Mouse (Mus musculus) retina, adult 2 months (tissue): ENCODE measurements around the gene Slc35d3.

Source experiments
- DNase-seq: peaks from one replicate; pipeline ENCODE4 v3.0.0-alpha.2; 2012; ENCODE audit warnings: low read depth, low spot score

Gene Slc35d3

GRCm38 (mm10) chr10:19850998-19851691 lies at the start of gene Slc35d3:
Slc35d3 (minus strand) TSS chr10:19851459.
- no peak for DNase-seq

GRCm38 (mm10) chr10:19900191-19900590 lies 48.9 kb upstream of the Slc35d3 start:
- DNase-seq = no peak

- no peak for DNase-seq
Measured at GRCm38 (mm10) chr10:19893976-19894375, 42.7 kb upstream of the Slc35d3 start.

- no peak for DNase-seq
Measured at GRCm38 (mm10) chr10:19893146-19893545, 41.9 kb upstream of the Slc35d3 start.

GRCm38 (mm10) chr10:19891686-19892085 lies 40.4 kb upstream of the Slc35d3 start:
- no peak for DNase-seq

- DNase-seq = no peak
Measured at GRCm38 (mm10) chr10:19889908-19890307, 38.6 kb upstream of the Slc35d3 start.

- no peak for DNase-seq
Measured at GRCm38 (mm10) chr10:19886249-19886648, 35.0 kb upstream of the Slc35d3 start.

GRCm38 (mm10) chr10:19884409-19884808 lies 33.1 kb upstream of the Slc35d3 start:
- no peak for DNase-seq

- no peak for DNase-seq
Measured at GRCm38 (mm10) chr10:19880437-19880836, 29.2 kb upstream of the Slc35d3 start.

- no peak for DNase-seq
Measured at GRCm38 (mm10) chr10:19879161-19879560, 27.9 kb upstream of the Slc35d3 start.

GRCm38 (mm10) chr10:19877679-19878078 lies 26.4 kb upstream of the Slc35d3 start:
- DNase-seq = no peak

GRCm38 (mm10) chr10:19877257-19877656 lies 26.0 kb upstream of the Slc35d3 start:
- no peak for DNase-seq

GRCm38 (mm10) chr10:19876669-19877068 lies 25.4 kb upstream of the Slc35d3 start:
- DNase-seq = no peak

GRCm38 (mm10) chr10:19875346-19875745 lies 24.1 kb upstream of the Slc35d3 start:
- no peak for DNase-seq

- no peak for DNase-seq
Measured at GRCm38 (mm10) chr10:19855597-19856306, 4.5 kb upstream of the Slc35d3 start.

- no peak for DNase-seq
Measured at GRCm38 (mm10) chr10:19853609-19854008, 2.4 kb upstream of the Slc35d3 start.

- DNase-seq = no peak
Measured at GRCm38 (mm10) chr10:19852776-19853175, 1.5 kb upstream of the Slc35d3 start.

- no peak for DNase-seq
Measured at GRCm38 (mm10) chr10:19850544-19850997, 688 bp downstream of the Slc35d3 start.

GRCm38 (mm10) chr10:19849771-19850365 lies 1.4 kb downstream of the Slc35d3 start:
- DNase-seq = no peak

GRCm38 (mm10) chr10:19848928-19849770 lies 2.1 kb downstream of the Slc35d3 start:
- DNase-seq = no peak

- no peak for DNase-seq
Measured at GRCm38 (mm10) chr10:19839836-19840235, 11.4 kb downstream of the Slc35d3 start.
